12 mouse cellular contexts compared by ENCODE assay signal in genomic region chr5:147964776-147965175, GRCm38 (mm10). TPM values are rescaled to one million over a fixed set of nuclear protein-coding genes. Genes with fewer than 3 reads are reported as not detected.
DNase-seq lines count a peak whose midpoint lies in the region; ATAC-seq and TF ChIP-seq lines count a peak whose summit lies in the region.
"Had no signal": no experiment of that assay in that cellular context is flagged by ENCODE, and none has a peak within 500 bp of the region (broad histone marks: within the 10 kb centered on the region; RNA-seq: fewer than 3 reads in every experiment).

No protein-coding gene starts in this region.

- 49% methylated on average over 2 of the region's 2 CpGs for WGBS in lung, adult 2 months
- WGBS in bone marrow, adult 2 months, result 57% methylated on average over 2 of the region's 2 CpGs
- WGBS in lung, embryonic 16.5 days, result 39% methylated on average over 2 of the region's 2 CpGs

- H3K9ac ChIP-seq in lung, embryonic 16.5 days (ENCODE audit: low read length), result no peak overlapping the region

- intact Hi-C loops in left cerebral cortex, postnatal 14 days (cut with DNase I), result no loop called here

- H3K4me2 ChIP-seq in lung, embryonic 16.5 days (ENCODE audit: low read depth, low read length), result peak overlapping the region; percentile 44

- no peaks in the 10 kb centered on the region for H3K9me3 ChIP-seq in lung, embryonic 16.5 days (ENCODE audit: control insufficient read depth, low read length)

- peak; percentile 51; the same call in 1 of the 2 replicates for TF ChIP-seq CTCF in lung, adult 2 months (IDR thresholded peaks at IDR 0.05; ENCODE audit: insufficient read depth, low read length)
- TF ChIP-seq CTCF in bone marrow, adult 2 months (IDR thresholded peaks at IDR 0.05; ENCODE audit: control insufficient read depth, insufficient read depth, low read length), result peak; percentile 29; the same call in 1 of the 2 replicates

- peak; percentile 40 to 56 for DNase-seq in cerebellum, postnatal 14 days
- DNase-seq in cerebellum, adult 9-11 months, result no peak
- DNase-seq in lung, adult 2 months, result no peak
- no peak for DNase-seq in lung, postnatal 10 days
- DNase-seq in left cerebral cortex, postnatal 14 days (ENCODE audit: low spot score in 2 of 2), result no peak
- no peak for DNase-seq in heart, adult 9 months (ENCODE audit: low spot score in 2 of 2)
- DNase-seq: cerebellum, adult 11 months; kidney, adult 8-10 months; thymus, postnatal 36 days had no signal

- TF ChIP-seq POLR2A in lung, adult 2 months (IDR thresholded peaks at IDR 0.05; ENCODE audit: borderline replicate concordance, extremely low read depth, low read depth, low read length), result no peak
- TF ChIP-seq POLR2A in bone marrow, adult 2 months (IDR thresholded peaks at IDR 0.05; ENCODE audit: borderline replicate concordance, control insufficient read depth, low read depth, low read length), result no peak

- no peak overlapping the region for H3K4me3 ChIP-seq in lung, adult 2 months (replicated peaks; ENCODE audit: extremely low read depth, low read depth, low read length)
- no peak overlapping the region for H3K4me3 ChIP-seq in bone marrow, adult 2 months (replicated peaks; ENCODE audit: control insufficient read depth, low read depth, low read length)
- no peak overlapping the region; the same call in 1 of the 2 replicates for H3K4me3 ChIP-seq in lung, embryonic 16.5 days (ENCODE audit: low read length)

- H3K27ac ChIP-seq in bone marrow, adult 2 months (ENCODE audit: control insufficient read depth, insufficient read depth, low read depth, low read length, poor library complexity), result no peak overlapping the region
- H3K27ac ChIP-seq in lung, embryonic 16.5 days (ENCODE audit: low read length), result no peak overlapping the region
- H3K27ac ChIP-seq: macrophage had no signal

- no peaks in the 10 kb centered on the region for H3K36me3 ChIP-seq in lung, embryonic 16.5 days (ENCODE audit: control insufficient read depth, insufficient read depth, low read length)

- H3K4me1 ChIP-seq in lung, adult 2 months (ENCODE audit: control insufficient read depth, insufficient read depth, low read length), result no peaks in the 10 kb centered on the region
- no peaks in the 10 kb centered on the region for H3K4me1 ChIP-seq in bone marrow, adult 2 months (ENCODE audit: control insufficient read depth, insufficient read depth, low read length)
- H3K4me1 ChIP-seq in lung, embryonic 16.5 days (replicated peaks; ENCODE audit: control insufficient read depth, insufficient read depth, low read length), result no peaks in the 10 kb centered on the region

- no peak for ATAC-seq in lung, embryonic 16.5 days (ENCODE audit: low read depth)

- no peaks in the 10 kb centered on the region for H3K27me3 ChIP-seq in lung, embryonic 16.5 days (ENCODE audit: control insufficient read depth, insufficient read depth, low read depth, low read length)

RNA-seq across cellular contexts. Expression of gene Mtus2, which starts 7.7 kb away (rescaled TPM):
- 4.7 and 6.1 TPM in 2 replicates for polyA plus RNA-seq in lung, adult 2 months (2012; rRNA removed)
- polyA plus RNA-seq in bone marrow, adult 2 months (2011; ENCODE audit: insufficient read depth, insufficient read length, low replicate concordance, missing spikeins), result not detected in 2 replicates
- polyA plus RNA-seq in lung, embryonic 16.5 days (2015; fragmentation: Nextera tagmentation; extraction: Ambion mirVana), result 9.3 and 9.6 TPM in 2 replicates
- total RNA-seq in left cerebral cortex, postnatal 14 days (2021), result 10 to 100 TPM; 37.7 to 45.7 TPM

Comparison
In these comparisons a context has a peak if more than half of its experiments do, and no peak if none do; other contexts are left out.
1. DNase-seq: peak in cerebellum, postnatal 14 days (2 of 2); none in cerebellum, adult 9-11 months (single experiment), lung, adult 2 months (single experiment), lung, postnatal 10 days (single experiment), left cerebral cortex, postnatal 14 days (0 of 2) and heart, adult 9 months (0 of 2).